Mouse (Mus musculus): ENCODE results near the gene Gm28551. TPM values are rescaled to one million over a fixed set of nuclear protein-coding genes. Genes with fewer than 3 reads are reported as not detected.

The Gm28551 gene
- 0.24 TPM for total RNA-seq (2023)

DNA sequence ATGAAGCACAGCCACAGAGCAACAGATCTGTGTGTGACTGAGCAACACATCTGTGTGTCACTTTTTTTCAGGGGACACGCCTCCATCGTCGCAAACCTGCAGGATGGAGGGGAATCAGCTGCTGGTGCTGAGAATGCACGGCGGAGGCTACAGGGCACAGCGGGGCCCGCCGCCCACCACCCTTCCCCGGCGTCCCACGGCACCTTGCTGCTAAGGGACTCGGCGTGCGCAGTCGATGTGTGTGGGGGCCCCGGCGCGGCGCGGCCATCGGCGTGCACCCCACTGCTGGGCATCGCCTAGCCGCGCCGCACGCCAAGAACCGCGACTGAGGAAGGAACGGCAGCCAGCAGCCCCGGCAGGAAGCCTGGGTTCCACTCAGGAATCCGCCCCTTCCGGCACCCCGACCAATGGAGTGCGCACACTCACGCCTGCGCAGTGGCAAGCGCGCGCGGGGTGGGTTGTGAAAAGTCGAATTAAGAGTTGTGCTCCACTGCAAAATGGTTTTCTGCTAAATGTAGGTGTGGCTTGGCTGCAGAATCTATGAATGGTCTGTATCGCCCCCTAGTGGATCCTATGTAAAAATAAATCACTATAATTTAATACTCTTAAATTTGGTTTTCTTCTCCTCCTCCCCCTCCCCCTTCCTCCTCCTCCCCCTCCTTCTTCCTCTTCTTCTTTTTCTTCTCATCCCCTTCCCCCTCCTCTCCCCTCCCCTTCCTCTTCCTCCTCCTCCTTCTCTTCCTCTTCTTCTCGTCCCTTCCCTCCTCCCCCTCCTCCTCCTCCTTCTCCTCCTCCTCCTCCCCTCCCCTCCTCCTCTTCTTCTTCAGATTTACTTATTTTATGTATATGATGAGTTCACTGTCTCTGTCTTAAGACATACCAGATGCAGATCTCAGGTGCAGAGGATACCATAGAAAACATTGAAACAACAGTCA is at the start of gene Gm28551, which contains the start of the genes Asdurf and Asnsd1:
Gm28551 (minus strand) TSS at position 341 of the 935 bp plus-strand sequence.
Asdurf (minus strand) TSS at position 293 of the 935 bp plus-strand sequence.
Asnsd1 (minus strand) TSS at position 426 of the 935 bp plus-strand sequence.

DNA sequence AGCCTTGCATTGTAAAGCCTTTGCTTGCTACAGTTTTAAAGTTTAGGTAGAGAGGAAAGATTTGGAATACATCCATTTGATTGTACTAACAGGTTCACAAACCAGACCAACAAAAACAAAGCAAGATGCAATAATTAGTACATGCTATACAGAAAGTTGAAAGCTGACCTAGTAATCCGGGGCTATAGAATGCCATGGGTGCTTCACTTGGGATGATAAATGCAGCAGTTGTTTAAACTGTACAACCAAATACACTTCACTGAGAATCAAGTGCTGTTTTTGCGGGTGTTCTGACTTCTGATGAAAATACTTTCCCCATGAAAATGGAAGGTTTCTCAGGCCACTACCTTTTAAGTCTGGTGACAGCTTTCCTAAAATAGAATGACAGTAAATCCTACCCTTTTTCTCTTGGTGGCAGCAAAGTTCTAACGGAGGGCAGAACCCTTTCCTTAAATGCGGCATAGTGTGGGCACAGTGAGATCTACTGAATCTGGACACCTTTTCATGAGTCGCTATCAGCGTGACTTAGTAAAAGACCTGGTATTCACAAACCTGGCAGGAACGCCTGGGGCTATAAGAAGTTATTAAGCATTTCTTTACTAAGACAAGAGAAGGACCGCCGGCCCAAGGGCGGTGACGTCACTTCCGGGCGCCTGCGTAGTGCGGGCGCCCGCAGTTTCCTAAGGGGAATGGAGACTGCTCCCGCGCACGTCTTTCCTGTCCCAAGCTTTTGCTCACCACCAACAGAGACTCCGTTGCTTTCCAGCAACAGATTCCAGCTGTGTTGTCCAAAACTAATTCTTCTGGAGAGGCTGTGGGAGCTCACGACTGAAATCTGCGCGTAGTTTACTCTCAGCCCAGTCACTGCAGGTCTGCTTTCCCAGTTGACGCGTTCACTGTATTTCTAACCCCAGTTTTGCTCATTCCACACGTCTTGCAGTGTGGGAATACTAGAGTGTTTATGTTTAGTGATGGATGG is 39.2 kb downstream of the Gm28551 start, which contains the start of gene Osgepl1:
Osgepl1 (plus strand) TSS at position 636 of the 979 bp plus-strand sequence.

DNA sequence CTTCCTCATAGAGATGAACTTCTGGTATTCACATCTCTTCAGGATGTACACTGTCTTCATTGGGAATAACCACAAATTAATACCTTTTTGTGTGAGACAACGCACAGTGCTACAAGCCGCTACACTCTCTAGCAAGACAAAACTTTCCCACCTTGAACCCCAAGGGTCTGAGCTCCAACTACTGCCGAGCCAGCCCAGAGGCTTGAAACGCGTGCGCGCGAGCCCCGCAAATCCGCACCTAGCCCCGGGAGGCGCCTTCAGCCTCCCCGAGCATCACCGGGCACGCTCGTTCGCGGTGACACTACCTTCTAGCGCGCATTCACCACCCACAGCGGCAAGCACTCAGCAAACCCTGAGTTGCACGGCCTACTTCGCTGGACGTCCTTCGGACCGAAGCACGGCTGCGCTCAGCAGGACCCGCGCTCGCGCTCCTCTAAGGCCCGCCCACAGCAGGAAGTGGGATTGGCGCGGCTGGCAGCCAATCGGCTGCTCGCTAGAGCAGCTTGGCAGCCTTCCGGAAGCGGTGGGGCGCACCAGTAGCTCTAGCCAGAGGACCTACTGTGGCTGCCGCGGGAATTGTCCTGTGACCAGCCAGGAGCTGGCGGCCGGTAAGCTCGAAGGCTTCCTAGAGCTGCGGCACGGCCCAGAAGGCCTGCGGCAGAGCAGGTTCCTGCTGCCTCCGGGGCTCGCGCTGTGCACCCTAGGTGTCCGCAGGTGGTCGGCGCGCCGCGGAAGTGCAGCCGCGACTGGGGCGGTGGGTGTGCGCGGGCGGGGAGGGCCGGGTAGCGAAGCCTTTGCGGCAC is 55.7 kb downstream of the Gm28551 start, which contains the start of the genes Pms1, Ormdl1 and Gm28778:
Pms1 (minus strand) TSS at position 438 of the 803 bp plus-strand sequence.
Ormdl1 (plus strand) TSS at position 515 of the 803 bp plus-strand sequence.
Gm28778 (plus strand) TSS at position 531 of the 803 bp plus-strand sequence.

Other genes starting within 250 kb of the Gm28551 start
- gene 1700019A02Rik, start 165.0 kb downstream of the Gm28551 start, total RNA-seq (2023) = not detected
- gene Pms1, start 55.6 kb downstream of the Gm28551 start, total RNA-seq (2023) = 19.9 TPM
- 17.8 TPM for gene Ormdl1, start 55.6 kb downstream of the Gm28551 start, total RNA-seq (2023)
- gene Gm28778, start 55.6 kb downstream of the Gm28551 start, total RNA-seq (2023) = not detected
- 9.8 TPM for gene Osgepl1, start 39.0 kb downstream of the Gm28551 start, total RNA-seq (2023)
- not detected for gene Asdurf, start within 50 bp of the Gm28551 start, total RNA-seq (2023)
- gene Asnsd1, start 85 bp upstream of the Gm28551 start, total RNA-seq (2023) = 32.4 TPM